Mouse (Mus musculus) liver, embryonic 11.5 days (tissue): Measurements from ENCODE around the gene Kdelr1. TPM values are rescaled to one million over a fixed set of nuclear protein-coding genes. Genes with fewer than 3 reads are reported as not detected.

Experiments used
- ATAC-seq: fragments of 200-750 bp; cut with Nextera tagmentation; replicated peaks from 2 replicates; pipeline ENCODE4 v1.8.0; 2017; ENCODE audit warnings: moderate number of reproducible peaks, mild to moderate bottlenecking, moderate TSS enrichment, moderate library complexity; ENCODE audit not compliant: low FRiP score
- DNase-seq: peaks from one replicate; pipeline ENCODE4 v3.0.0-alpha.2; 2017; ENCODE audit warnings: low spot score
- H3K27ac ChIP-seq: fragments of 300-500 bp; sonication (generic); 2 replicates; pipeline ENCODE4 v1.5.1; 2014; ENCODE audit warnings: mild to moderate bottlenecking, low read depth, low read length, control low read depth
- H3K27me3 ChIP-seq: fragments of 300-500 bp; sonication (generic); replicated peaks from 2 replicates; pipeline ENCODE4 v1.6.1; 2014; ENCODE audit warnings: low read length, mixed read lengths; ENCODE audit not compliant: control insufficient read depth, insufficient read depth
- H3K36me3 ChIP-seq: fragments of 300-500 bp; sonication (generic); 2 replicates; pipeline ENCODE4 v1.6.1; 2014; ENCODE audit warnings: mild to moderate bottlenecking, low read length, moderate library complexity, mixed read lengths; ENCODE audit not compliant: control insufficient read depth, insufficient read depth
- H3K4me1 ChIP-seq: fragments of 300-500 bp; sonication (generic); replicated peaks from 2 replicates; pipeline ENCODE4 v1.6.1; 2014; ENCODE audit warnings: low read length, mixed read lengths; ENCODE audit not compliant: control insufficient read depth, insufficient read depth
- H3K4me2 ChIP-seq: fragments of 300-500 bp; sonication (generic); 2 replicates; pipeline ENCODE4 v1.6.1; 2014; ENCODE audit warnings: mild to moderate bottlenecking, control low read depth, moderate library complexity
- H3K4me3 ChIP-seq: fragments of 300-500 bp; sonication (generic); 2 replicates; pipeline ENCODE4 v1.5.1; 2014; ENCODE audit warnings: low read depth, low read length, control low read depth
- H3K9ac ChIP-seq: fragments of 300-500 bp; sonication (generic); 2 replicates; pipeline ENCODE4 v1.6.1; 2014; ENCODE audit warnings: low read depth, low read length, control low read depth
- H3K9me3 ChIP-seq: fragments of 300-500 bp; sonication (generic); 2 replicates; pipeline ENCODE4 v1.6.1; 2016; ENCODE audit warnings: low read length, inconsistent platforms, mixed read lengths; ENCODE audit not compliant: control insufficient read depth
- WGBS: fragments of 180-500 bp; shearing (Covaris S2); extraction: QIAGEN DNeasy Blood & Tissue Kit; methylation state at CpG from one replicate; pipeline ENCODE4 v1.1.7; 2014; 5-methylcytosine and 5-hydroxymethylcytosine counted together
- polyA plus RNA-seq: library from polyadenylated mRNA; unstranded; fragments of >200 nt; fragmentation: Nextera tagmentation; extraction: Ambion mirVana; gene quantifications from 2 replicates; pipeline ENCODE4 v1.2.1, GENCODE M21; 2014

Gene Kdelr1
- polyA plus RNA-seq, 1 experiment from 2014 or later: 60.7 TPM

GRCm38 (mm10) chr7:45865925-45866910 is 6.4 kb upstream of the Kdelr1 start:
- peak overlapping the region; percentile 96 for H3K4me2 ChIP-seq
- under 1% methylated on average over 115 of the region's 117 CpGs for WGBS
- H3K27me3 ChIP-seq: peaks cover 57% of the 10 kb centered on the region
- peak overlapping the region; percentile 78 for H3K9ac ChIP-seq
- H3K4me3 ChIP-seq: peak overlapping the region; percentile 76
- no peaks in the 10 kb centered on the region for H3K9me3 ChIP-seq
- DNase-seq: peak; percentile 93
- peak; percentile 73 for ATAC-seq
- H3K27ac ChIP-seq: peak overlapping the region; percentile 32; the same call in 1 of the 2 replicates
- H3K4me1 ChIP-seq: peaks cover 11% of the 10 kb centered on the region
- H3K36me3 ChIP-seq: no peaks in the 10 kb centered on the region

GRCm38 (mm10) chr7:45867871-45868270 is 4.7 kb upstream of the Kdelr1 start:
- Histone ChIP-seq H3K4me3 (no peak overlapping the region), H3K27ac (no peak overlapping the region), H3K9me3 (no peaks in the 10 kb centered on the region), H3K27me3 (peaks cover 59% of the 10 kb centered on the region), H3K36me3 (no peaks in the 10 kb centered on the region), H3K4me2 (no peak overlapping the region; the same call in 1 of the 2 replicates), H3K4me1 (peaks cover 11% of the 10 kb centered on the region), H3K9ac (no peak overlapping the region)
- DNase-seq: no peak
- WGBS: 36% methylated on average over 2 of the region's 2 CpGs
- no peak for ATAC-seq

GRCm38 (mm10) chr7:45869107-45869670 is 3.4 kb upstream of the Kdelr1 start:
- no peak overlapping the region for H3K4me3 ChIP-seq
- ATAC-seq (no peak), DNase-seq (no peak)
- WGBS: 17% methylated on average over 8 of the region's 8 CpGs
- H3K9me3 ChIP-seq: no peaks in the 10 kb centered on the region
- H3K27ac ChIP-seq: no peak overlapping the region
- peaks cover 59% of the 10 kb centered on the region for H3K27me3 ChIP-seq
- no peaks in the 10 kb centered on the region for H3K36me3 ChIP-seq
- H3K4me2 ChIP-seq: no peak overlapping the region
- H3K4me1 ChIP-seq: peaks cover 15% of the 10 kb centered on the region
- H3K9ac ChIP-seq: no peak overlapping the region

DNA sequence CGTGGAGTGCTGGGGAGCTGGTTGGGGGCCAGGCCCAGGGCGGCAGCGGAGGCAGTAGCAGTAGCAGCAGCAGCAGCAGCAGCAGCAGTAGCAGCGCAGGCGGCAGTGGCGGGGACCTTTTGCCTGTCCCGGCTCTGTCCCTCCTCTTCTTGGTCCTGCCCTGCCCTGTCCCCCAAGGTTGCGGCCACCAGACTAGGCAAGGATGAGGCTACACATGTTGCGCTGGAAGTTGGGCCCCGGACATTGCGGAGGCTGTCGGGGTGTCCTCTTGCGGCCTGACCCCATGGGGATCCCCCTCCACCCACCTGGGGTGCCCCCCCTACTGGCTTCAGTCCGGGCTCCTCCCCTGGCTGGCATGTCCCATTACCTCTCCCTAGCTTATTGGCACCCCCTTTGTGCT is 2.8 kb upstream of the Kdelr1 start:
- H3K4me3 ChIP-seq: no peak overlapping the region
- no peak overlapping the region for H3K9ac ChIP-seq
- 4% methylated on average over 14 of the region's 14 CpGs for whole genome bisulfite sequencing
- H3K27me3 ChIP-seq: peaks cover 59% of the 10 kb centered on the region
- peak overlapping the region; percentile 55 for H3K4me2 ChIP-seq
- H3K27ac ChIP-seq: no peak overlapping the region
- H3K36me3 ChIP-seq: peaks cover under 1% of the 10 kb centered on the region; the same call in 1 of the 2 replicates
- no peak for DNase-seq
- no peak for ATAC-seq
- peaks cover 21% of the 10 kb centered on the region for H3K4me1 ChIP-seq
- H3K9me3 ChIP-seq: no peaks in the 10 kb centered on the region

GRCm38 (mm10) chr7:45870282-45871058 is 2.1 kb upstream of the Kdelr1 start:
- ATAC-seq (no peak), DNase-seq (no peak)
- H3K9ac ChIP-seq: no peak overlapping the region; the same call in 1 of the 2 replicates
- H3K36me3 ChIP-seq: peaks cover 6% of the 10 kb centered on the region
- H3K4me2 ChIP-seq: peak overlapping the region; percentile 55
- H3K4me3 ChIP-seq: peak overlapping the region; percentile 21
- H3K4me1 ChIP-seq: peaks cover 25% of the 10 kb centered on the region
- H3K9me3 ChIP-seq: no peaks in the 10 kb centered on the region
- peaks cover 59% of the 10 kb centered on the region for H3K27me3 ChIP-seq
- WGBS: 3% methylated on average over 30 of the region's 30 CpGs
- H3K27ac ChIP-seq: no peak overlapping the region

- H3K9me3 ChIP-seq: no peaks in the 10 kb centered on the region
- ATAC-seq: peak; percentile 61
- H3K27me3 ChIP-seq: peaks cover 39% of the 10 kb centered on the region
- WGBS: 3% methylated on average over 28 of the region's 28 CpGs
- peaks cover 20% of the 10 kb centered on the region for H3K4me1 ChIP-seq
- peak; percentile 72 for DNase-seq
- H3K36me3 ChIP-seq: peaks cover 24% of the 10 kb centered on the region
- peak overlapping the region; percentile 95 for H3K9ac ChIP-seq
- peak overlapping the region; percentile 91 for H3K4me2 ChIP-seq
- H3K27ac ChIP-seq: peak overlapping the region; percentile 91
- peak overlapping the region; percentile 92 for H3K4me3 ChIP-seq
Observed at GRCm38 (mm10) chr7:45873061-45873947, 732 bp downstream of the Kdelr1 start.

DNA sequence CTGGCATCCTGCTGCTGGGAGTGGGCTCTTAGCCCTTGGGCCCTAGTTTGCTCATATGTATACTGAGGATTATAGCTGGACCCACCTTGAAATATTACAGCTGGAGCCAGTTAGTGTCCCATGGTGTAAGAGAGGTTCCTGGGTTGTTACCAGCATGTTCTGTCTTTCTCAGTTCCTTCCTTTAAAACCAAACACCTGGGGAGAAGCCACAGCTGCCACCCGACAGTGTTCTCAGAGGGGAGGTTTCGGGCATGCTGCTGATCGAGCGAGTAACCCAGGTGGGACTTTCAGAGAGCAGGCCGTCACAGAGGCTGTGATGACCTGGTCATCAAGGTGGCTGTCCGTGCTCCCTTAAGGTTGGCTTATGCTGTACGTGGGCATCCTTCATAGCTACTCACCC is 4.3 kb downstream of the Kdelr1 start:
- H3K4me3 ChIP-seq: no peak overlapping the region
- no peak overlapping the region for H3K4me2 ChIP-seq
- no peaks in the 10 kb centered on the region for H3K9me3 ChIP-seq
- DNase-seq (no peak), ATAC-seq (no peak)
- H3K27me3 ChIP-seq: peaks cover 3% of the 10 kb centered on the region
- no peak overlapping the region for H3K27ac ChIP-seq
- peaks cover 50% of the 10 kb centered on the region for H3K36me3 ChIP-seq
- peaks cover 13% of the 10 kb centered on the region for H3K4me1 ChIP-seq
- H3K9ac ChIP-seq: no peak overlapping the region
- whole genome bisulfite sequencing: 97% methylated on average over 7 of the region's 7 CpGs
